Mouse (Mus musculus) adrenal gland, postnatal 14 days (tissue): ENCODE results near the gene Hdac6. TPM values are rescaled to one million over a fixed set of nuclear protein-coding genes. Genes with fewer than 3 reads are reported as not detected.
A peak's percentile ranks its signal among the peaks of the same experiment; 100 is the strongest.

Experiments used
- DNase-seq: peaks from one replicate; pipeline ENCODE4 v3.0.0; 2021; ENCODE audit warnings: mixed read lengths
- long read RNA-seq, 2 experiments: library from polyadenylated mRNA; stranded (forward); transcript quantifications; one replicate each; pipeline ENCODE4 v2.0.0; 2021
- total RNA-seq: library from RNA; stranded (reverse); gene quantifications from 2 replicates; pipeline ENCODE4 v1.2.3, GENCODE M21; 2021

Hdac6 gene
- 18.1 and 18.2 TPM in 2 replicates for total RNA-seq
- long read RNA-seq, experiment 1, full-length matches to known transcripts = 6 of 15 reads
- long read RNA-seq, experiment 1, partial matches to known transcripts = 7 of 15 reads
- long read RNA-seq, experiment 1, other reads (novel, unspliced or antisense) = 2 of 15 reads
- long read RNA-seq, experiment 2, full-length matches to known transcripts = 14 of 20 reads
- long read RNA-seq, experiment 2, partial matches to known transcripts = 4 of 20 reads
- long read RNA-seq, experiment 2, other reads (novel, unspliced or antisense) = 2 of 20 reads

GRCm38 (mm10) chrX:7947108-7947899, at the start of gene Hdac6:
Gene Hdac6, minus strand, starts transcription at chrX:7947889.
- DNase-seq = peak; percentile 24

GRCm38 (mm10) chrX:7993068-7993735, 45.5 kb upstream of the Hdac6 start:
- no peak for DNase-seq

DNA sequence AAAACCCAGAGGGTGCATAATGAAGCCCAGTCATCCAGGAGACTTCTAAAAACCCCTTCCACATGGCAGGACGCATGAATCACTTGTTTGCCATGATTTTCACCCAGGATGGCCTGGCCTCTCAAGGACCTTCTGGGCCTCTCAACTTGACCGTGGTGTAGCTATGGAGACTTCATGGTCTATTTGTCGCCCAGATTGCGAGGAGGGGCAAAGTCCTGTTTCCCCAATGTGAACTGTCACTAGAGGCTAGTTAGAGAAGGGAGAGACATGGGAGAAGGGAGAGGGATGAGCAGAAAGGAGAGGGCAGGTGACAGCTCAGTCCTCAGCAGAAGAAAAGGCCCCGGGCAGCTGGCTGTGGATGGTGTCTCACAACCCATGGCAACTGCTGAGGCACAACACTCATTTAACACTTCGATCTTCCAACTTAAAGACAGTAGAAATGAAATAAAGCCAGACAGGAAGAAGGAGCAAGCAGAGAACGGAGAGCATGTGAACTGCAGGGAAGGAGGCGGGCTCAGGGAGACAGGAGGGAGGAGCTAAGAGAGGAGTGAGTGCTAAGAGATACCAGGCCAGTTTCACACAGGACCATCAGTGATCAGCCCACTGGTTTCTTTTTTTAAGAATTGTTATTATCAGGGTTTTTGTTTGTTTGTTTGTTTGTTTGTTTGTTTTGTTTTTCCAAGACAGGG, 44.8 kb upstream of the Hdac6 start:
- peak; percentile 18 for DNase-seq

- DNase-seq = no peak
Observed at GRCm38 (mm10) chrX:7981368-7981767, 33.7 kb upstream of the Hdac6 start.

DNA sequence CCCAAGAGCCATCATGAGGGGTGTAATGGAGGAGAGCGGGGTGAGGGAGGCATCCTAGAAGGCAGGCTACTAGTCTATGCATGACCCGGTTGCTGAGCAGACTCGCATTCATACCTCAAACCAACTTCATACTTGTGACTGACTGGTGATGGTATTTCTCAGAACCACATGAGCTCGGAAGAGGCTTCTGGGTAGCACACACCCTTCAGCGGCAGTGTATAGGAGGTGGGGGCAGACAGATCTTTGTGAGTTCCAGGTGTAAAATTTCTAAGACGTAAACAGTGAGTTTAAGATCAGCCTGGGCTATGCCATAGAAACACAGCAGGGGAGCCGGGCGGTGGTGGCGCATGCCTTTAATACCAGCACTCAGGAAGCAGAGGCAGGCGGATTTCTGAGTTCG, 30.2 kb upstream of the Hdac6 start, which contains the start of gene Gata1:
Gata1 (minus strand) TSS at position 180 of the 400 bp plus-strand sequence.
- DNase-seq = no peak

- no peak for DNase-seq
Observed at GRCm38 (mm10) chrX:7971292-7971691, 23.6 kb upstream of the Hdac6 start.

DNA sequence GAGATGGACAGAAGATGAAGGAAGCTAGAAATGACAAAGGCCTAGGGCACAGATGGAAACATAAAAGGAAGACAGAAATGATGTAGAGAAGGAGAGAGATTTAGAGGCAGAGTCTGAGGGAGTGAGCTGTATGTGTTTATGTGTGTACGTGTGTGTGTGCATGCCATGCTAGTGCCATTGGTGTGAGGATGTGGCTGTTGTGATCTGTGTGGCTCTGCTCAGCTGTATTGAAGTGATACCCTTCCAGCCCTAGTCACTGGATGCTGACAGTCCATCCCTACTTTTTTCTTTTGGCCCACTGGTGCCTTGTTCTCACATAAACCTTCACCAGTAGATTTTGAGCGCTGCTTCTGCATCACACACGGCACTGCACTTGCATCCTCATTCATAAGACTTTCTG, 21.2 kb upstream of the Hdac6 start:
- no peak for DNase-seq

DNA sequence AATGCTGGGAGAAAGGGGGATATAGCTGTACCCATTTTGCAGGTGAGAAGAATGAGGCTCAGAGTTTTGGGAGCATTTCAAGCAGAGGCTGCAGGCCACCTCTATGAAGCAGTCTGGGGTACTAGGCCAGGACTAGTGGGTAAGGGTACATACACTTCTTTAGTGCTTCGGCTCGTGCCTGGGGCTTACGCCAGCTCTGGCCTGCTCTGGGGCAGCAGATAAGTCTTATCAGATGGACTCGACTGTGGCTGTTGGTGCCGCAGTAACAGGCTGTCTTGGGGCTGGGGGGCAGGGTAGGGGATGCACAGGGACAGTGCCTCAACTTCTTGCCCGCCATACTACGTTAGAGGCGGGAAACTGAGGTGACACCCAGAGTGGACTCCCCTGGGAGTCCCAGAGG, 20.5 kb upstream of the Hdac6 start:
- DNase-seq = no peak

DNA sequence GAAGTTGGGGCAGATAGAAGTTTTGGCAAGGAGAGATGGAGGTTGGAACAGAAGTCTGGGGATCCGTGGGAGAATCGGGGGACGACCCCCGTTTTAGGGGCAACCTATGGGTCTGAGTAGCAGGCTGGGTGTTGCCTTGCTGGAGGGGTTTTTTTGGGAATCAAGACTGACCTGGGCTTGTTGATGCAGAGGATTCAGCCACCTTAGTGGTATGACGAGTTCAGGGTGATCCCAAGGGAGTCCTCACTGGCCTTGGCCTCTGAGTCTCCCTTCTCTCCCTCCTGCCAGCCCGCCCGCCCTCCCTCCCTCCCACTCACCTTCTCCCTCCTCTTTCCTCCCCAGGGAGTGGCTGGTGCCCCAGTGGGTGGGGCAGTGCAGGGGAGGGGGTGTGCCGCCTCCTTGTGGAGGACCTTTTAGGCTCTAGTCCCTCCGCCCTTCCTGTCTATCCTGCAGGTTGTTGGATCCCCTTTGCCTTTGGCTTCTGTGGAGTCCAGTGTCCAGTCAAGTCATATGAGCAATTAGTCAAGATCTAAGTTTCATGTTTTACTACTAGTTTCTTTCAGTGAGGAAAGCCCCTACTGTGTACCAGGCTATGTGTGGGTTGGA, 20.0 kb upstream of the Hdac6 start:
- no peak for DNase-seq

- no peak for DNase-seq
Observed at GRCm38 (mm10) chrX:7966161-7966560, 18.5 kb upstream of the Hdac6 start.

DNA sequence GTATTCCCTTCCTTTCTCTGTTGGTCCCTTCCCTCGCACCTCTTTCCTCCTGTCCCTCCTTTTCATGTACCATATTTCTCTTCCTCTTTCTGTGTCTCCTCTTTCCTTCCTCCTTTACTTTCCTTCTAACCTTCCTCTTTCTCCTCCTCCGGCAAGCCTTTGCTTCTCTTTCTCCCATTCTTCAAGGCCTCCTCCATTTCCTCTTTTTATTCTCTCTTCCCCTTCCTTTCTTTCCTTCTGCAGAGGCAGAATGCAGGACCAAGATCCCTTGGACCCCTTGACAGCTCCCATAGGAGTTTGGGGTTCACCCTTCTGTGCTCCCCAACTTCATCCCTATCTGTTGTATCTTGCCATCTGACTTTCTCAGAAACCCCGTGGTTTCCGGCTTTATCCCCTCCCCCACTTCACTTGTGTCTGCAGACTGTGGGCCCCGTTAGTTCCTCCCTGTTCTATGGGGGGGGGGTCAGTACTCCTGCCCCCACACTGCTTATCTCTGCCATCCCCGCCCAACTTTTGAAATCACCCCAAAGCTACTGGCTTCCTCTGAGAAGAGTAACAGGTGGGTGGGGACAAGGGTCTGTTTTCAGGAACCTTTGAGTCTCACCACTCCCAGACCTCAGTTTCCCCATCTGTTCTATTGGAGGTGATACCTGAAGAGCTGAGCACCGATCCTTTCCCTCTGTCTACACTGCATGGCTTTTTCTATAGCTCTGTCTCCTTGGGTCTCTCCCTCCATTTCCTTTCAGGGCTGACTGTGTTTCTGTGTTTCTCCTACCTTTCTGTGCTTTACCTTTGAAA, 16.3 kb upstream of the Hdac6 start:
- DNase-seq = no peak

GRCm38 (mm10) chrX:7958868-7959267, 11.2 kb upstream of the Hdac6 start:
- DNase-seq = no peak

- peak; percentile 37 for DNase-seq
Observed at GRCm38 (mm10) chrX:7950091-7950490, 2.4 kb upstream of the Hdac6 start.

DNA sequence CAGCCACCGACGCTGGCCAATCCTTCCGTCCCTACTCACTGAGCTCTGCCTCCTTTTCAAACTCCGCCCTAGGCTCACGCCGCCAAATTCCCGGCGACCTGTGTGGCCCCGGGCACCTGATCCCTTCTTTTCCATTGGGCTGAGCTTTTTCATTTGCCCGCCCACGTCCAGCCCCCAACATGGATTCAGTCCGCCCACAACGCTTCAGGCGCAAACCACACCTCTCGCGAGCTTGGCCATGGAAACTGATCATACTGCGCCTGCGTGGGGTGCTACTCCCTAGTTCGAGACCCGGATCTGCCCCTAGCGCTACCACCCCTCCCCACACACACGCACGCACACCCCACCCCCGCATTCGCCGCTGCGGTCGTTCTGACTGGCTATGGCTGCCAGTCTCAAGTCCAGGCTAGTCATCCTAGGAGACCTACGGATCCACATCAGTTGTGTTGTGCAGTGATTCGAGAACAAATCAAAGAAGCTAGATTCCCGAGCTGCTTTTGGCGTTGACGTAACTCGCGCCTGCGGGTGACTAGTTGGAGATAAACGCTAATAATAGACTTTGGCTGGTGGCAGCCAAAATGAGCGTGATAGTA, 307 bp upstream of the Hdac6 start:
- peak; percentile 94 for DNase-seq

DNA sequence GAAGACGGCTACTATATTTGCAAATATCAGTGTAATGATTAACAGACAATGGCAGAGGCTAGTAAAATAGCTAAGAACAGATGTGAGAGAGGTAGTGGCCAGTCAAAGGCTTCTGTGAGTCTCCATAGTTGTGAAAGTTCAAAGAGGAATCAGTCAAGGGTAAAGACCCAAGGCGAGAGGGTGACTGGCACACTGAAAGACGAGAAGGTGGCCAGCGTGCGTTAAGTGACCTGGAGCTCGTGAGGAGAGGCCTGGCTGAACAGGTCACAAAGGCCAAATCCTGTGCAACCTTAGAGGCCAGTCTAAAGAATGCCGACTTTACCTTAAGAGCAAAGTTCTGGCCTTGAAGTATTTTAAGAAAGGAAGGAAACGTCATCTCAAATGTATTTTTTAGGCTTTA, 2.1 kb downstream of the Hdac6 start:
- no peak for DNase-seq

DNA sequence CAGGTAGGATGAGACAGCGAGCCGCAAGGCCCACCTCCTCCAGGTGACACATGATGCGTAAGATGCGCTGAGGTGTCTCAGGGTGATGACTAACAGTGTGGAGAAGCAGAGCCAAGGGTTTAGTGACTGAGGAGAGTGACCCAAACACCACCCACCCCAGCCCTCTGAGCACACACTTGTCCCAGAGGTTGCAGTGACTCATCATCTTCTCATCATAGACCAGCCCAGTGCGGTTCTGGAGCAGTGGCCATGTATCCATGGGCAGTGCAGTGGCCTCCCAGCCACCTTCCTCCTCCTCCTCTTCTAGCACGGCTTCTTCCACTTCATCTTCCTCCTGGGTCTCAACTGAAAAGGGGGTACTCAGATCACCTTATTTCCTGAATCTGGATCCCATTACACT, 10.0 kb downstream of the Hdac6 start:
- no peak for DNase-seq

GRCm38 (mm10) chrX:7936874-7937273, 10.8 kb downstream of the Hdac6 start:
- DNase-seq = no peak

DNA sequence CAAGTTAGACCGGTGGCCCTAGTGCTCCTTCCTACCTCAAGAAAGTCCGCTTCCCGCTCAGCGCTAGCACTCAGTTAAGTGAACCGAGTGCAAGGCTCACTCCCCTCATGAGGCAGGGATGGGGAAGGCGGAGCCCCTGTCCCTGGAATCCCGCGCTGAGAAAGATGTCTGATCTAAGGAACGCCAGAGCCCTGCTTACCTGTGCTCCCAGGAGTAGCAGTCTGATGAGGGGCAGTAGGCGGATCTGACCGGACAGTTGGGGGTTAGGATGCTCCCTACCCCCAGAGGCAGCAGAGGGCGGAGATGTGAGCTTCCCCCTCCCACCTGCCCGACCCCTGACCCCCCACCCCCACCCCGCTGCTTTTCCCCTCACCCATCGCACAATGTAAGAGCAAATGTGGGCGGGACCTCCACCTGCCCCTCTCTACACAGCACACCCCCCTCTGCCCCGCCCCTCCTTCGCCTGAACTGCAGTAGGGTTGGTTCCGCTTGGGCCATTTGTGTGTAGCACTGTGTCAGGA, 19.4 kb downstream of the Hdac6 start, which contains the start of gene Eras:
Eras (minus strand) TSS at position 338 of the 521 bp plus-strand sequence.
- no peak for DNase-seq

DNA sequence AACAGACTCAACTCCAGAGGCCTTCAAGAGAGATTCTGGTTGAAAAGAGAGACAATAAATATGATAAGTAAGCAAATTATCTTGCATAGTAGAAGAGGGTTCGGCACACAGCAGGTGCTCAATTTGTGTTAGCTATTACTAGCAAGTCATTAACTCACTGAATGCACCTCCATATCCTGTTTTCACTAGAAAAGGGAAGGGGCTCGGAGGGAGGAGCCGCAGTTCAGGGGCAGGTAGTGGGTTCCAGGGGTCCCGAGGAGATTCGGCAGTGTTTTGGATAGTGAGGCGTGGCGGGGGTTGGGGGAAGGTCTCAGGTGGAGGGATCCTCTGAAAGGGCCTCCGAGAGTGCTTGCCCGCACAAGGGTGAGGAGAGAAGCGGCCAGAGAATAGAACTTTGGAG, 20.6 kb downstream of the Hdac6 start:
- DNase-seq = no peak

GRCm38 (mm10) chrX:7926266-7926665, 21.4 kb downstream of the Hdac6 start:
- DNase-seq = no peak
